Mouse (Mus musculus): ENCODE measurements around the gene Ddn. TPM values are rescaled to one million over a fixed set of nuclear protein-coding genes. Genes with fewer than 3 reads are reported as not detected.

Ddn gene
- polyA plus RNA-seq, 1 experiment: 1.8 TPM

GRCm38 (mm10) chr15:98793141-98793698 lies 16.1 kb downstream of the Ddn start:
- no peak for TF ChIP-seq CTCF (IDR thresholded peaks at IDR 0.05; ENCODE audit: borderline replicate concordance, extremely low read depth, insufficient read depth, insufficient read length)
- no peak for TF ChIP-seq POLR2A (IDR thresholded peaks at IDR 0.05; ENCODE audit: borderline replicate concordance, extremely low read depth, insufficient read depth, insufficient read length, poor library complexity, severe bottlenecking)
- no peak for DNase-seq (ENCODE audit: low read depth)

- DNase-seq (ENCODE audit: low read depth): peak; percentile 63
Measured at GRCm38 (mm10) chr15:98792233-98793020, 16.9 kb downstream of the Ddn start.

GRCm38 (mm10) chr15:98791771-98792170 lies 17.5 kb downstream of the Ddn start:
- no peak for TF ChIP-seq CTCF (IDR thresholded peaks at IDR 0.05; ENCODE audit: borderline replicate concordance, extremely low read depth, insufficient read depth, insufficient read length)
- no peak for TF ChIP-seq POLR2A (IDR thresholded peaks at IDR 0.05; ENCODE audit: borderline replicate concordance, extremely low read depth, insufficient read depth, insufficient read length, poor library complexity, severe bottlenecking)
- DNase-seq (ENCODE audit: low read depth): no peak

More at GRCm38 (mm10) chr15:98792233-98793020, 16.9 kb downstream of the Ddn start:
- TF ChIP-seq POLR2A (IDR thresholded peaks at IDR 0.05; ENCODE audit: borderline replicate concordance, extremely low read depth, insufficient read depth, insufficient read length, poor library complexity, severe bottlenecking) (no peak), CTCF (IDR thresholded peaks at IDR 0.05; ENCODE audit: borderline replicate concordance, extremely low read depth, insufficient read depth, insufficient read length) (no peak)

- no peak for DNase-seq (ENCODE audit: low read depth)
- no peak for TF ChIP-seq POLR2A (IDR thresholded peaks at IDR 0.05; ENCODE audit: borderline replicate concordance, extremely low read depth, insufficient read depth, insufficient read length, poor library complexity, severe bottlenecking)
- TF ChIP-seq CTCF (IDR thresholded peaks at IDR 0.05; ENCODE audit: borderline replicate concordance, extremely low read depth, insufficient read depth, insufficient read length): no peak
Measured at GRCm38 (mm10) chr15:98791221-98791620, 18.1 kb downstream of the Ddn start.

- TF ChIP-seq POLR2A (IDR thresholded peaks at IDR 0.05; ENCODE audit: borderline replicate concordance, extremely low read depth, insufficient read depth, insufficient read length, poor library complexity, severe bottlenecking) (no peak), CTCF (IDR thresholded peaks at IDR 0.05; ENCODE audit: borderline replicate concordance, extremely low read depth, insufficient read depth, insufficient read length) (no peak)
- DNase-seq (ENCODE audit: low read depth): no peak
Measured at GRCm38 (mm10) chr15:98790761-98791160, 18.5 kb downstream of the Ddn start.

GRCm38 (mm10) chr15:98789661-98790535 lies 19.4 kb downstream of the Ddn start, which contains the start of gene Wnt1:
TSS of gene Wnt1 (plus strand) at chr15:98789857.
- TF ChIP-seq CTCF (IDR thresholded peaks at IDR 0.05; ENCODE audit: borderline replicate concordance, extremely low read depth, insufficient read depth, insufficient read length): peak; percentile 59; the same call in 1 of the 2 replicates
- no peak for TF ChIP-seq POLR2A (IDR thresholded peaks at IDR 0.05; ENCODE audit: borderline replicate concordance, extremely low read depth, insufficient read depth, insufficient read length, poor library complexity, severe bottlenecking)
- no peak for DNase-seq (ENCODE audit: low read depth)

- DNase-seq (ENCODE audit: low read depth): no peak
- TF ChIP-seq CTCF (IDR thresholded peaks at IDR 0.05; ENCODE audit: borderline replicate concordance, extremely low read depth, insufficient read depth, insufficient read length) (no peak), POLR2A (IDR thresholded peaks at IDR 0.05; ENCODE audit: borderline replicate concordance, extremely low read depth, insufficient read depth, insufficient read length, poor library complexity, severe bottlenecking) (no peak)
Measured at GRCm38 (mm10) chr15:98788972-98789660, 20.2 kb downstream of the Ddn start.

- peak; percentile 68 for DNase-seq (ENCODE audit: low read depth)
Measured at GRCm38 (mm10) chr15:98787930-98788329, 21.4 kb downstream of the Ddn start.

GRCm38 (mm10) chr15:98785744-98786143 lies 23.5 kb downstream of the Ddn start:
- TF ChIP-seq POLR2A (IDR thresholded peaks at IDR 0.05; ENCODE audit: borderline replicate concordance, extremely low read depth, insufficient read depth, insufficient read length, poor library complexity, severe bottlenecking) (no peak), CTCF (IDR thresholded peaks at IDR 0.05; ENCODE audit: borderline replicate concordance, extremely low read depth, insufficient read depth, insufficient read length) (peak; percentile 62; the same call in 1 of the 2 replicates)
- no peak for DNase-seq (ENCODE audit: low read depth)

More at GRCm38 (mm10) chr15:98787930-98788329, 21.4 kb downstream of the Ddn start:
- TF ChIP-seq CTCF (IDR thresholded peaks at IDR 0.05; ENCODE audit: borderline replicate concordance, extremely low read depth, insufficient read depth, insufficient read length): peak; percentile 73
- no peak for TF ChIP-seq POLR2A (IDR thresholded peaks at IDR 0.05; ENCODE audit: borderline replicate concordance, extremely low read depth, insufficient read depth, insufficient read length, poor library complexity, severe bottlenecking)

- TF ChIP-seq CTCF (IDR thresholded peaks at IDR 0.05; ENCODE audit: borderline replicate concordance, extremely low read depth, insufficient read depth, insufficient read length) (no peak), POLR2A (IDR thresholded peaks at IDR 0.05; ENCODE audit: borderline replicate concordance, extremely low read depth, insufficient read depth, insufficient read length, poor library complexity, severe bottlenecking) (no peak)
- DNase-seq (ENCODE audit: low read depth): no peak
Measured at GRCm38 (mm10) chr15:98781166-98781565, 28.1 kb downstream of the Ddn start.

Data from brain, embryonic 14.5 days (tissue).